In the genomic region with DNA sequence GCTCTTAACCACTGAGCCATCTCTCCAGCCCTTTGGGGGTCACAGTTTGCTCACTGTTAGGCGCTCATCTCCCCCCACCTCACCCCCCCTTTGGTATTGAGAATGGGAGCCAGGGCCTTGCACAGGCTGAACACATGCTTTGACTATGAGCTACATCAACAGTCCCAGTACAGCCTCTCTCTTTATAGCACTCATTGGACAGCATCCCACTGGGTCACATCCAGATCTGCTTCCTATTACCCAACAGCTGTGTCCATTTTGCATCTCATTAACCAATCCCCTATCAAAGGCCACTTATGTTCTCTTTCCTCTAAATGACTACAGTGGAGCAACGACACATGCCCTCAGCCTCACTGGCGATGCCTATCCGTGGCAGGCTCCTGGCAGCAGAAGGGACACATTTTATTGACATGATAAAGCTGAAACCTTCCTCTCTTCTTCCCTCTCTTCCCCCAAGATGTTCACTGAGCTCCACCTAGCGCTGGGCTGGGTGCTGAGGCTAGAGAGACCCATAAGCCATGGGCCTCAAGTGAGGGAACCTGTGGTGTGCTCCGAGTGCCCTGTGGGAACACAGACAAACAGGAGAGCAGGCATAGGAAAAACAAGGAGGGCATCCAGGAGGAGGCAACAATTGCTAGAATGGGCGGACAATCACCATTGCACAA, we compare ENCODE assay signal across 7 mouse cellular contexts. TPM values are rescaled to one million over a fixed set of nuclear protein-coding genes. Genes with fewer than 3 reads are reported as not detected.
A peak's percentile ranks its signal among the peaks of the same experiment; 100 is the strongest.
DNase-seq lines count a peak whose midpoint lies in the region; TF ChIP-seq lines count a peak whose summit lies in the region.

No protein-coding gene starts in this region.

- H3K27me3 ChIP-seq in kidney, adult 2 months (replicated peaks; ENCODE audit: control insufficient read depth, insufficient read depth, low read length) = no peaks in the 10 kb centered on the region

- no peaks in the 10 kb centered on the region for H3K4me1 ChIP-seq in kidney, adult 2 months (ENCODE audit: control insufficient read depth, insufficient read depth, low read length)

- no peaks in the 10 kb centered on the region for H3K36me3 ChIP-seq in kidney, adult 2 months (ENCODE audit: control insufficient read depth, insufficient read depth, low read length)

- no peak overlapping the region for H3K4me3 ChIP-seq in kidney, adult 2 months (ENCODE audit: insufficient read depth, low read depth, low read length)
- H3K4me3 ChIP-seq in layer of hippocampus, adult 2 months = no peak overlapping the region

- peak; percentile 42 to 47 for DNase-seq in kidney, postnatal 4 days
- no peak for DNase-seq in kidney, adult 2 months
- DNase-seq in adipocyte (ENCODE audit: low spot score) = peak; percentile 92
- peak; percentile 83 for DNase-seq in fibroblast of lung, adult 2 months (ENCODE audit: low read depth)
- peak; percentile 27 to 55 for DNase-seq in layer of hippocampus, adult 2 months (ENCODE audit: low spot score in 2 of 2)
- peak; percentile 49 for DNase-seq in skeletal muscle tissue, adult 2 months (ENCODE audit: low read depth, low spot score)
- DNase-seq in testis, postnatal 14 days (ENCODE audit: low spot score) = no peak

- WGBS in kidney, adult 2 months = 78% methylated on average over 7 of the region's 7 CpGs

- H3K27ac ChIP-seq in kidney, adult 2 months (ENCODE audit: insufficient read depth, low read depth, low read length) = no peak overlapping the region
- H3K27ac ChIP-seq in layer of hippocampus, adult 2 months = 0 out of 2 replicates have a peak overlapping the region, but pooled peaks have one; percentile 28

- no peak for TF ChIP-seq CTCF in kidney, adult 2 months (conservative IDR thresholded peaks at IDR 0.05; ENCODE audit: insufficient read depth, insufficient read length, low read depth, low read length)
- peak; percentile 15; the same call in 1 of the 2 replicates for TF ChIP-seq CTCF in layer of hippocampus, adult 2 months (conservative IDR thresholded peaks at IDR 0.05)

- TF ChIP-seq POLR2A in kidney, adult 2 months (IDR thresholded peaks at IDR 0.05; ENCODE audit: low read depth, low read length) = no peak

RNA-seq across cellular contexts. Expression of gene Smg1, which starts 57.3 kb away (rescaled TPM):
- 15.5 and 17.8 TPM in 2 replicates for polyA plus RNA-seq in kidney, adult 2 months (2012; rRNA removed)
- 10 to 100 TPM; 81.6 to 91.1 TPM for total RNA-seq in layer of hippocampus, adult 2 months (2021)

Comparison
In these comparisons a context has a peak if more than half of its experiments do, and no peak if none do; other contexts are left out.
1. DNase-seq: peak in kidney, postnatal 4 days (2 of 2), adipocyte (single experiment), fibroblast of lung, adult 2 months (single experiment), layer of hippocampus, adult 2 months (2 of 2) and skeletal muscle tissue, adult 2 months (single experiment); none in kidney, adult 2 months (single experiment) and testis, postnatal 14 days (single experiment).